Mouse (Mus musculus) frontal cortex, adult 2 months (tissue): ENCODE results near the gene Peg3. TPM values are rescaled to one million over a fixed set of nuclear protein-coding genes. Genes with fewer than 3 reads are reported as not detected.
A peak's percentile ranks its signal among the peaks of the same experiment; 100 is the strongest.
"Not testable (repeated sequence)": the region's sequence is repeated elsewhere in the genome, so short reads cannot be mapped to it uniquely, and the experiment has no call there.

Source experiments
- DNase-seq, 2 experiments: peaks; one replicate each; pipeline ENCODE4 v3.0.0; 2022; ENCODE audit warnings: low spot score in 1 of 2; ENCODE audit errors: extremely low spot score in 1 of 2
- polyA plus RNA-seq: library from polyadenylated mRNA; depleted of rRNA; stranded (reverse); fragments of >200 nt; gene quantifications from 2 replicates; pipeline ENCODE4 v1.2.3, GENCODE M21; 2012; rRNA removed

Gene Peg3
- 106 and 111 TPM in 2 replicates for polyA plus RNA-seq

DNA sequence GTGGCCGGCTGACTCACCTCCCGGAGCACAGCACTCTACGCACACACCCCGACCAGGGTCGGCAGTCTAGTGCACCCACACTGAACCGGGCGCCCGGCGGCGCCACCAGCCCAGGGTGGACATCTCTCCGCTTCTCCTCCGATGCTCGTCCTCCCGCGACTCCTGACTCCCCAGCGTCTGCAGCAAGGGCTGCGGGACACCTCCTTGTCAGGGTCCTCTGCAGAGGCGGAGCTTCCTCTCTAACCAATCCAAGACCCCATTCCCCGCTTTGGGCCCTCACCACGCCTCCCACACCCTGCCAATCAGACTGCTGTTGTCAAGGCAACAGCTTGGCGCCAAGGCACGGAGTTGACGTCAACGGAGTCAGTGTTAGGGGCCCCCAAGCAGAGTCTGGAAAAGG, at the start of gene Peg3, which contains the start of gene Usp29:
Peg3 (minus strand) TSS at position 191 of the 400 bp plus-strand sequence.
Usp29 (plus strand) TSS at position 338 of the 400 bp plus-strand sequence.
- DNase-seq: peak; percentile 88 to 91

DNA sequence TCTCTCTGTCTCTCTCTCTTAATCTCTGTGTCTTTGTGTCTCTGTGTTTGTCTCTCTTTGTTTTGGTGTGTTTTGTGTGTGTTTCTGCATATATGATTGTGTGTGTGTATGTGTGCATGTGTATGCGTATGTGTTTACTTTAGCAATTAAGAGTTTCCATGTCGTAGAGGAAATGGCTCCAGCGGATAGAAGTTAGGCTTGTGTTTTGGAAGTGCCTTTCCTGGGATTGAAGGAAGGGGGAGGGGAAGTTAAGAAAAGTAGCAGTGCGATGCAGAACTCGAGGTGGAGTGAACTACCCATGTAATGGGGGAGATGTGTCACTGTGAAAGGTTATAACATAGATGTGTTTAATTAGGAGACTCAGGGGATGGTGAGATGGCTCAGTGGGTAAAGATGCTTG, 48.9 kb upstream of the Peg3 start:
- no peak for DNase-seq

- DNase-seq: no peak
These were observed 47.5 kb upstream of the Peg3 start for GRCm38 (mm10) chr7:6777689-6778088.

GRCm38 (mm10) chr7:6777107-6777506, 46.9 kb upstream of the Peg3 start:
- DNase-seq: no peak

GRCm38 (mm10) chr7:6776314-6777059, 46.3 kb upstream of the Peg3 start:
- DNase-seq: peak; percentile 80 to 83

DNA sequence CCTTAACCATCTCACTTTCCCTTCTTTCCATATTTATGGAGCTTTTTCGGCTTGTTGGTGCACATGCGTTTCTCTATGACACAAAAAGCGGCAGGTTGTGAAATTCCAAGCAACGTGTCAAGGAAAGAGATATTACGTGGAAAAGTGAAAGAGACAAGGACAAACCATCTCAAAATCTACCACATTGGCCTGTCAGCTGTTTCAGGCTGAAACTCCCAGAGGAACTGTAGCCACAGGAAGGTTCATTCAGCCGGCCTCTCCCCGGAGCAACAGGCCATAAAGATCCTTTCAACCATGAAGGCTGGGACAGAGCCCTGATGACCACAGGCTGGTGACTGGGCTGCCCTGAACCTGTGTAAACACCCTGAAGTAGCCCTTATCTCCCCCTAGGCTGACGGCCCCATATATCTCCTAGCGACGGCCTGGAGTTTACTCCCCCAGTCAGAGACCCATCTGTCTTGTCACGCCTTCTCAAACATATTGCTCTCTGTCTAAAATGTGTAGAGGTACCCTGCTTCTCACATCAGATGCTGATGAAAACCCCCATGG, 43.7 kb upstream of the Peg3 start:
- DNase-seq: not testable (repeated sequence)

DNA sequence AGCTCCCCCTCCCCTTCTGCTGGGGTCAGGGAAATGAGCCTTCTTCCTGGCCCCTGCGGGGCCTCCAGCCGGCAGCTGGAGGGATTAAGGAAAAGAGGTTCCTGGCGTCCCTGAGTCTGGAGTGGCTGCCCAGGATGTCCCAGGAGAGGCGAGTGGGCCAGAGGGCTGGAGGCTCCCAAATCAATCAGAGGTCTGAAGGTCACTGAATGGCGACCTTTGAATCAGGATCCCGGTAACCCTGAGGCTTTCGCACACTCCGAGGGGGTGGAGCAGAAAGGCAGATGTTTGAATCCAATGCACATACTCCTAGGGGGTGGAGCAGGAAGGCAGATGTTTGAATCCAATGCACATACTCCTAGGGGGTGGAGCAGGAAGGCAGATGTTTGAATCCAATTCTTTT, 40.1 kb upstream of the Peg3 start:
- no peak for DNase-seq

DNA sequence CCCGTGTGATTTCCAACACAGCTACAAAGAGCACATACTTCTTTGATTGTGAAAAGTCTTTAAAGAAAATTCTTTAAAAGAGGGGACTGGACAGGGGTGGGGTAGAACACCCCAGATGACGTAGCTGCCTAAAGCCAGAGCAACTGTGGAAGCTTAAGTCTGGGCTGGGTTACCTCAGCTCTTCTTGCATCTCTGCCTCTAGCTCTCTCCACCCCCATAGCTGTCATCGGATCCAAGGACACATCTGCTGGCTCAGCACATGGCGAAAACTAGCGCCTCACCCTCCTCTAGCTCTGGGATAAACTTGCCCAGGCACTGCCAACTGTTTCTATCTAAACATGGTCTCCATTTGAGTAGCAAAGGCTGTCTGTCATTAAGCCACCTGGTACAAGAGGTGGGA, 35.0 kb upstream of the Peg3 start:
- peak in 1 of 2 experiments; percentile 12 for DNase-seq

DNA sequence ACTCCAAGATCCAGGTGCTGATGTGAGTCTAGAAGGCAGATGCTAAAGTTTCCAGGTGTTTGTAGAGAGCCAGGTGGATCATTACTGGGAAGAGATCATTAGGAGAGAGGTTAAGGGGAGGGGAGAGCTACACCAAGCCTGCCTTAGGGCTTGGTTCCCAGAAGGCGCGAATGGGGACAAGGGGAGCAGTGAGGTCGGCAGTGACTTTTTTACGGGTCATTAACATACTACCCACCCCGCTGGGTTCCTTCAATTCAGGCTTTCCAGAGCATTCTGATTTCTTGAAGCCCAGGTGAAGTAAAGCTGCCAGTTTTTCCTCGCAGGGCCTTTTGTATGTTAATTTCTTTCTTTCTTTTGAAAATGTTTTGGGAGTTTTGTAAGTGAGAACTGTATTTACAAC, 29.9 kb upstream of the Peg3 start:
- DNase-seq: no peak

DNA sequence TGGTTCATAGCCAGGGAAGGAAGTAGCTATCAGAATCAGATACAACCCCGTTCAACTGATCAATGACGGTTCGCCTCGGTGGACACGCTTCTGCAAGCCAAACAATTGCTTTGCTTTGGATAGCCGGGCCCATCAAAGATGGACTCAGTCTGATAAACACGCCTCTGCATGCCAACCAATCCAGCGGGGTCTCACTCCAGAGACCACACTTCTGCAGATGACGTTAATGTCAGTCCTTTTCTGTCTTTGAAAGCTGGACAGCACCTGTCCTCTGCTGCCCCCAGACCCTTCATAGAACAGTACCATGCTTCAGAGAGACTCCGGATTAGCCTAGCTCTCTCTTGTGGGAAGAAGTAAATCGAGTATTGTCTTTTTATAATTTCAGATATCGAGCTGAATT, 29.5 kb upstream of the Peg3 start:
- no peak for DNase-seq

DNA sequence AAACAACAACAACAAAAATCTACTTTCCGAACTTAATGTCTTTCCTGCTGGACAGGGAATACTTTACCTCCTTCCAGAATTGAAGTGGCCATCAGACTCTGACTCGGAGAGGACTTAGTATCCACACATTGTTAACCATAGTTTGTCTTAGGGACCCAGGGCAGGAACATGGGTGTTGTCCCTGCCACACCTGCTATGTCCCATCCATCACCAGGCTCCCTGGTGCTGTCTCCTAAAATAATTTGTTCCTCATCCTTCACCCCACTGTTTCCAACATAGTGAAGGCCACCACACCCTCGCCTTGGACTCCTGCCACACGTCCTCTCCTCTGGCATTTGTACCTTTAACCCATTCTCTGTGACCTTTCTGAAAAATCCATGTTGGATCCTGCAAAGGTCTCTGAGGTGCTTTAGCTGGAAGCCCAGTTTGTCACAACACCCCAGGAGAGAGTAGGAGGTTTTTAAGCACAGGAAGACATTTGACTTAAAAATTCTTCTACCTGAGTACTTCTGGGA, 26.6 kb upstream of the Peg3 start:
- no peak for DNase-seq

DNA sequence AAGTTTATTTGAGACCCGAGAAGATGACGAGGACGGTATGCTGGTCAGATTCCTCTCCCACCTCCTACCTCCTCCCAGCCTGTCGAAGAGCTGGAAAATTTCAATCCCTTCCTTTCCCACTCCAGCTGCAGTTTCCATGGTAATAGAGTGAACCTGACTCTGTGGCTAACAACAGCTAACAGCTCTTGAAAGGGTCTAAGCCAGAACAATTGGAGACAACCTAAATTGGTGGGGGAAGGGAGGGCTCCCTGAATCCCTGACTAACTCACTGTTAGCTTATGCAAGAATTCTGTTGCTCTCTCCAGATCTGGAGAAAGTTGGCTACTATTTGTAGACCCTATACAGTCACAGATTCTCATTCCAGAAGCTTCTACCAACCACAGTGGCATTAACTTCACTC, 23.2 kb upstream of the Peg3 start:
- no peak for DNase-seq

DNA sequence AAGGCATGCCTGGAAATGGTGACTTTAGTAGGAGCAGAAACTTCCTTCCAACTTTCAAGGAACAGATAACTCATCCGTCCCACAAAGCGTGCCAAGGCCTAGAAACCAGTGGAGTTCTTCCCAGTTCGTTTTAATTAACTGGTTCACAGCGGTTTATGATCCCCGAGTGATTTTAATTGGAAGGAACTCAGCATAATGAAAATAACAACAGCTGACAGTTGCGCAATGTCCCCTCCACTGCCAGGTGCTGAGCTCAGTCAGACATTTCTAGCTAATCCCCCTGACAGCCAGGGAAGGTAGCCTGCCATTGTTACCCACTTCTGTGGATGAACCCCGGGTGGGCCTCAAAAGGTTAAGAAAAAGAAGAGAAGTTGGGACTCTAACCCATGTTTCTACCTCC, 19.0 kb upstream of the Peg3 start:
- no peak for DNase-seq

DNA sequence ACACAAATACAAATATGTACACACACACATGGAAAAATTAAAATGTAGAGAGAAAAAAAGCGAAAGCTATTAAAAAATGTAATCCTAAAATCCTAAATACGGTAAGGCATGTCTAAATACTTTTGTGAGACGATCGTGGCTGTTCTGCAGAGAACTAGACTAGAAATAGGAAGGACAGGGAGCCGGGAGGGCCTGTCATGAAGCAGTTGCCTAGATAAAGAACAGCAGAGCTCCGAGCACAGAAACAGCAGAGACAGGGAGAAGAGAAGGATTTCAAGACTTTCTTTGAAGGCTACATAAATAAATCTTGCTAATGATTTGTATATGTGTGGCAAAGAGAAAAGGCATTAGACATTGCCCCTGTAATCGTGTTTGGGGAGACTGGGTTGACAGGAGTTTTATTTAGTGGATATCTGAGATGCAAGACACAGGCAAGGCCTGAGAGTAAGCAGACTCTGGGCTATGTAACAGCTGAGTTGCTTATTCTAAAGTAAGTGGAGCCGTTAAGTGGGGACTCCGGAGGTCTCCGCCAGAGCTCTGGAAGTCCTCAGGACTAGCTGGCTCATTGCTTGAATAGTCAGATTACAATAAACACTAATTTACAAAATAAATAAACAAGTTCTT, 14.2 kb upstream of the Peg3 start:
- no peak for DNase-seq

- no peak for DNase-seq
These were observed 5.8 kb upstream of the Peg3 start for GRCm38 (mm10) chr7:6736060-6736459.

DNA sequence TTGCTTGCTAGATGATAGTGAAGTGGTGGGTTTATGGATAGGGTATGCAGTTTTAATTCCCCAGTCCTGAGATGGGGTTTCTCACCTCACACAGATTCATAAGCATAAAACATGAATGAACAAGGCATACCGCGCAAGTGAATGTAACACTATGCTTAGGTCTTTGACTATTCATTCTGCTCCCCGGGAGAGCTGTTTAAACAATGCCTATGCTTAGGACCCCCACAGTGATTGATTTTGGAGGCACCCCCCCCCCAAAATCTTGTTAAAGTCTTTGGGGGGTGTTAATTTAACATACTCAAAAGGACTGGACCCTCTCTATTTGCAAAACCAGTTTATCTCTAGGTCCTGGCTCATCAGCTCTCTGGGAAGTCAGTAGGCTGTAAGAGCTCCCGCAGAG, 1.7 kb upstream of the Peg3 start:
- no peak for DNase-seq

DNA sequence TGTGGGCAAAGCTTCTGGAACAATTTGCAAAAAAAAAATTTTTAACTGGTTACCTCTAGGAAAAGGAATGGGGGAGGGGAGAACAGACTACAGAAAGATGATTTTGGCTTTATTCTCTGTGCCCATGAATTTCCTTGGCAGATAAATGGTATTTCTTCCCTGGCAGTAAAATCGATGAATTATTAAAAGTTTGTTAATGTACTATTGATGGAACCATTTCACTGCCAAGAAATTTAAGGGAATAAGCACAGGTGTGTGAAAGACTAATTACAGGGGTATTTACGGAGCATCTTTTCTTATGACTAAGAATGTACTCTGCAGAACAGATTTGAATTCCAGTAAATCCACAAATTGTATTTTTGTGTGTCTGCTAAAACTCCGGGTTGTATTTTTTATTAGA, 1.1 kb upstream of the Peg3 start:
- DNase-seq: no peak

DNA sequence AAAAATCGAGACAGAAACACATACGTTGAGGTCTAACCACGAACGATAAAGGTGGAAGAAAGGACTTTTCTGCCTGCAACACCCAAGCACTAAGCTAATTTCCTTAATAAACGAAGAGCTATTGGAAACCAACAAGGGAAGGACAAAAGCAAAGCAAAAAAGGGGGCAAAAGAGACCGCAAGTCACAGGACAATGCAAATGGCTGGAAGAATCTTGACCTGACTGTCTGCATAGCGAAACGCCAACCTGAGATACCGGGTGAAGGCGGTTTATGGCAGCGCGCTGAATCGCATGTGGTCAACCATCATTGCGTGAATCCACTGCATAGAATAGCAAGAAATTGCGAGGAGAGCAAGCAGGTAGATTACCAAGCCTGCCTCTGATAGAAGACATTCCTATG, 570 bp upstream of the Peg3 start:
- DNase-seq: peak in 1 of 2 experiments; percentile 21

DNA sequence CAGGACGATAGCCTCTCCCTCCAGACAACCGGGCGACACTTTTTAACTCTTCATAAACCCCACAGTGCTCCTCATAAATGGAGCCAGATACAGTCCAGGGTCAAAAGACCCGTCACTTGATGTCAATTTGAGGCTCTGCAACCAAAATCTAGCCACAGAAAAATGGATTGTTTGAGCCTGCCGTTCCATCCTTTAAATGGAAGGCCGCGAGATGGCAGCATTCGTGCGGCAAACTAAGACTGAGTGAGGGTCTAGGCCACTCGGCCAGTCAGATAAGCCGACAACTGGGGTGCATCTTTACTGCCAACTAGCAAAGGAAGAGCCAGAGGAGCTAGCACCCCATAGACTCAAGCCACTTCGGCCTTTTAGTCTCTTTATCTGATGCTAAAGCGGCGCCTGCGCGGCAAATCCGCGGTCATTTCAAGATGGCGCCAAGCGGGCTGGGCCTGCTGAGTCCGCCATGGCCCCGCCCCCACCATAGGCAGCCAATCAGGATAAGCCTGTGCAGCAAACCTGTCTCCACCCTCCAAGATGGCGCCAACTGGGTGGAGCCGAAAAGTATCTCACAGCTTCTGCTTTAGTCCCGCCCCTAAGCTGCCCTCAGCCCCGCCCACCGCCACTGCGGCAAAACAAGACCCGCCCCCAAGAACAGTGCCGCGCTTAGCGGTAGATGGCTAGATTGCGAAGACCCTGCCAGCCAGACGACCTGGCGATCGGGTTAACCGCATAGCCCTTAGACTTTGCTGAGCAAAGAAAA, 992 bp downstream of the Peg3 start:
- peak; percentile 93 to 95 for DNase-seq

DNA sequence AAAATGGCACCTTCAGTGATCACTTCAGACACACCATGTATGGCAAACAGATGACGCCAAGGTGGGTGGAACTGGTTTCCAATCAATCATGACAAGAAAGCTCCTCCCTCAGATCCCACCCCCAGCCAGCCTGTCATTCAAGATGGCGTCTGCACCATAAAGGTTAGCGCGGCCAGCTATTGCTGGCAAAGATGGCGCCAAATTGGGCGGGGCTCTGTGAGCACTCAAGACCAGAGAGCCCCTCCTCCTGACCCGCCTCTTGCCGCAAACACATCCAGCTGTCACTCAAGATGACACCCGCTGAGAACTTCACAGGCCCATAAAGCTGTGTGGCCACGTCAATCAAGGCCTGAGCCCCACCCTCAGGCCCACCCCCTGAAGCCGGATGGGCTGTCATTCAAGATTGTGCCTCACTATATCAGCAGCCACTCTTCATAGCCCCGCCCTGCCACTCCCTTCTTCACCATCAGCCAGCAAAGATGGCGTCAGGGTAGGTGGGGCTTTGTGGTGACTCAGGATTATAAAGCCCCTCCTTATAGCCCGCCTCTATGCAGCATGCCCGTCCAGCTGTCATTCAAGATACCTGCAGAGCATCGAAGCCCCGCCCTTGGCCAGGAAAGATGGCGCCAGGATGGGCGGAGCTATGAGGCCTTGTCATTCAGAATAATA, 1.8 kb downstream of the Peg3 start:
- DNase-seq: peak; percentile 92 to 96
